Mouse (Mus musculus): ENCODE results near the gene Epha3.

DNA sequence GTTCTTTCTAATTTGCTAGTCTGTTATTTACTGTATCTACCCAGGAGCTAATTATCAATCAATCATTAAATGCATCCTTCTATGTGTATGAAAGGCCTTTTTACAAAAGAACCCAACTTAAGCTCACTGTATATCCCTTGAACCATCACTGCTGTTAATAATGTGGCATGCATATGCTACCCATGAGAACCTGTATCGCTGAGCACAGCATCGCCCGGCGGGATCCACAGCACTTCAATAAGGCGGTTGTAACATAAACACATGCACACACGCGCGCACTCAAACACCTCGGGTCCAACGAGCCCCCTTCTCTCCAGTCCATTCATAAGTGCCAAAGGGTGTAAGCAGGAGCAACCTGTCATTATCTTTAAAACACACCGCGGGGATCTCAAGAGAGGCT is 794 bp downstream of the Epha3 start:
- TF ChIP-seq CTCF (IDR thresholded peaks at IDR 0.05; ENCODE audit: low read depth) (no peak), EP300 (optimal IDR thresholded peaks at IDR 0.05) (no peak)

All from stomach, postnatal 0 days (tissue).